Mouse (Mus musculus): ENCODE measurements around the gene Zfp324. TPM values are rescaled to one million over a fixed set of nuclear protein-coding genes. Genes with fewer than 3 reads are reported as not detected.

Zfp324 gene
- polyA plus RNA-seq, 2 experiments, result 9.5 to 9.8 TPM

- Histone ChIP-seq H3K27me3 (ENCODE audit: control insufficient read depth, insufficient read depth, low read length) (no peaks in the 10 kb centered on the region), H3K36me3 (ENCODE audit: control insufficient read depth, insufficient read depth, low read length) (no peaks in the 10 kb centered on the region), H3K4me2 (replicated peaks; ENCODE audit: low read depth, low read length, severe bottlenecking) (no peak overlapping the region), H3K27ac (replicated peaks; ENCODE audit: low read depth, low read length) (no peak overlapping the region), H3K4me1 (ENCODE audit: control insufficient read depth, insufficient read depth, low read length) (no peaks in the 10 kb centered on the region), H3K9me3 (ENCODE audit: control insufficient read depth, low read length) (no peaks in the 10 kb centered on the region), H3K4me3 (replicated peaks; ENCODE audit: low read length) (no peak overlapping the region), H3K9ac (ENCODE audit: low read depth, low read length, severe bottlenecking) (no peak overlapping the region)
- 72% methylated on average over 4 of the region's 4 CpGs for WGBS
- DNase-seq (ENCODE audit: low spot score), result no peak
- no peak for TF ChIP-seq POLR2A (IDR thresholded peaks at IDR 0.05; ENCODE audit: borderline replicate concordance, extremely low read depth, insufficient read depth, insufficient read length)
- no peak for ATAC-seq (ENCODE audit: low FRiP score, low read depth)
These were observed 25.0 kb upstream of the Zfp324 start for GRCm38 (mm10) chr7:12940599-12940998.

DNA sequence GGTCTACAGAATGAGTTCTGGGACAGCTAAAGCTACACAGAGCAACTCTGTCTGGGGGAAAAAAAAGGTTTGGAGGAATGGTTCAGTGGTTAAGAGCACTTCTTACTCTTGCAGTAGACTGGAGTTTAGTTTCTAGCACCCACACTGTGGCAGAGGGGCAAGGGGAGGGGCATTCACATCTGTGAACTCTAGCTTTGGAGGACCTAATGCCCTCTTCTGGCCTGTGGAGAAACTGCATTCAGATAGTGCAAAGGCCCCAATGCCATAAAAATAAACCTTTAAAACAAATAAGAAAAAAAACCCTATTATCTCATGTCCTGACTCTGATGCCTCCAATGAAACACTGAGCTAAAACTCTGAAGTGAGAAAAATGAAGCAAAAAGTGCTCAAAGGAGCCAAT lies 22.1 kb upstream of the Zfp324 start:
- H3K4me3 ChIP-seq (replicated peaks; ENCODE audit: low read length), result no peak overlapping the region
- H3K27ac ChIP-seq (replicated peaks; ENCODE audit: low read depth, low read length), result no peak overlapping the region
- H3K9ac ChIP-seq (ENCODE audit: low read depth, low read length, severe bottlenecking), result no peak overlapping the region
- H3K27me3 ChIP-seq (ENCODE audit: control insufficient read depth, insufficient read depth, low read length), result no peaks in the 10 kb centered on the region
- no peak overlapping the region for H3K4me2 ChIP-seq (replicated peaks; ENCODE audit: low read depth, low read length, severe bottlenecking)
- H3K4me1 ChIP-seq (ENCODE audit: control insufficient read depth, insufficient read depth, low read length), result no peaks in the 10 kb centered on the region
- TF ChIP-seq POLR2A (IDR thresholded peaks at IDR 0.05; ENCODE audit: borderline replicate concordance, extremely low read depth, insufficient read depth, insufficient read length), result no peak
- no peak for ATAC-seq (ENCODE audit: low FRiP score, low read depth)
- no peak for DNase-seq (ENCODE audit: low spot score)
- H3K9me3 ChIP-seq (ENCODE audit: control insufficient read depth, low read length), result no peaks in the 10 kb centered on the region
- H3K36me3 ChIP-seq (ENCODE audit: control insufficient read depth, insufficient read depth, low read length), result no peaks in the 10 kb centered on the region

DNA sequence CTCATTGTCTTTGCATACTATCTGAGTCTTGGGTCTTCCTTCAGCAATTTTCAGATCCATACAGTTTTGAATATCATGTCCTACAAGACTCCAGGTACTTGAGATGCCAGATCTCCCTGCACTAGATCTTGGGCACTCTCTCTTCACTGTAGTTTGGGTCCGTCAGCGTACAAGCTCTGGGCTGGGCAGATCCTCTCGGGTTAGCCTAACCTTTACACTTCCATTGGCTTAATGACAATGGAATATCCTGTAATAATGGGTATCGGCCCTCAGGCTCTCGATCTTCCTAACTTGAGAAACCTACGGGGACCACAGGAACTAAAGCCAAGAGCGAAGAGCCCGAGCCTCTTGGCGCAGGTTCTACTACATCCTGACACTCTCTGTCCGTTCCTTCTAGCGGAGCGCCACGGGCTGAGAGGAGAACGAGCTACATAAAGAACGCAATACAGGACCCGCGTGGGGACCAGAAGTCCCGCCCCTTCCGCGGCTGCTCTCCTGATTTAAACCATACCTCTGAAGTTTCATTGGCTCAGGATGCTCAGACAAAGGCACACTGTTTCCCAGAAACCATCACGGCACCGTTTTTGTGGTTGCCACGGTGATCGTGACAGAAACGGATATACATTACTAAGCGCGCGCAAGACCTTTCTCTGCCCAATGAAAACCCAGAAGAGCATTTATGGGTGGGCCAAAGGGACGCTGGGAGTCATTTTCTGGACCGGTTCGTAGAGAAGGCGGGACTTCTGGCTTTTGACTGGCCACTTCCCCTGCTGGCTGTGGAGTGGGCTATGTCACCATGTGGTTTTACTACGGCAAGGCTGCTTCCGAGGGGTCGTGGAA lies 16.4 kb upstream of the Zfp324 start:
- Histone ChIP-seq H3K27ac (replicated peaks; ENCODE audit: low read depth, low read length) (peak overlapping the region; percentile 83), H3K4me2 (replicated peaks; ENCODE audit: low read depth, low read length, severe bottlenecking) (peak overlapping the region; percentile 69), H3K27me3 (ENCODE audit: control insufficient read depth, insufficient read depth, low read length) (no peaks in the 10 kb centered on the region), H3K4me3 (replicated peaks; ENCODE audit: low read length) (peak overlapping the region; percentile 45), H3K36me3 (ENCODE audit: control insufficient read depth, insufficient read depth, low read length) (no peaks in the 10 kb centered on the region), H3K4me1 (ENCODE audit: control insufficient read depth, insufficient read depth, low read length) (peaks cover 9% of the 10 kb centered on the region), H3K9me3 (ENCODE audit: control insufficient read depth, low read length) (no peaks in the 10 kb centered on the region), H3K9ac (ENCODE audit: low read depth, low read length, severe bottlenecking) (peak overlapping the region; percentile 55)
- WGBS, result 9% methylated on average over 35 of the region's 35 CpGs
- peak; percentile 98 for ATAC-seq (ENCODE audit: low FRiP score, low read depth)
- peak; percentile 99 for DNase-seq (ENCODE audit: low spot score)
- peak; percentile 69; the same call in 1 of the 2 replicates for TF ChIP-seq POLR2A (IDR thresholded peaks at IDR 0.05; ENCODE audit: borderline replicate concordance, extremely low read depth, insufficient read depth, insufficient read length)

GRCm38 (mm10) chr7:12949872-12950229 lies 15.8 kb upstream of the Zfp324 start:
- Histone ChIP-seq H3K36me3 (ENCODE audit: control insufficient read depth, insufficient read depth, low read length) (no peaks in the 10 kb centered on the region), H3K27ac (replicated peaks; ENCODE audit: low read depth, low read length) (peak overlapping the region; percentile 75), H3K4me1 (ENCODE audit: control insufficient read depth, insufficient read depth, low read length) (peaks cover 9% of the 10 kb centered on the region), H3K4me3 (replicated peaks; ENCODE audit: low read length) (peak overlapping the region; percentile 45), H3K9me3 (ENCODE audit: control insufficient read depth, low read length) (no peaks in the 10 kb centered on the region), H3K4me2 (replicated peaks; ENCODE audit: low read depth, low read length, severe bottlenecking) (peak overlapping the region; percentile 69), H3K9ac (ENCODE audit: low read depth, low read length, severe bottlenecking) (peak overlapping the region; percentile 40), H3K27me3 (ENCODE audit: control insufficient read depth, insufficient read depth, low read length) (no peaks in the 10 kb centered on the region)
- no peak; the same call in 1 of the 2 replicates for ATAC-seq (ENCODE audit: low FRiP score, low read depth)
- DNase-seq (ENCODE audit: low spot score), result no peak
- no peak for TF ChIP-seq POLR2A (IDR thresholded peaks at IDR 0.05; ENCODE audit: borderline replicate concordance, extremely low read depth, insufficient read depth, insufficient read length)
- WGBS, result 4% methylated on average over 16 of the region's 16 CpGs

GRCm38 (mm10) chr7:12954896-12955295 lies 10.7 kb upstream of the Zfp324 start:
- Histone ChIP-seq H3K27me3 (ENCODE audit: control insufficient read depth, insufficient read depth, low read length) (no peaks in the 10 kb centered on the region), H3K27ac (replicated peaks; ENCODE audit: low read depth, low read length) (no peak overlapping the region), H3K9ac (ENCODE audit: low read depth, low read length, severe bottlenecking) (no peak overlapping the region), H3K4me3 (replicated peaks; ENCODE audit: low read length) (no peak overlapping the region), H3K36me3 (ENCODE audit: control insufficient read depth, insufficient read depth, low read length) (no peaks in the 10 kb centered on the region), H3K9me3 (ENCODE audit: control insufficient read depth, low read length) (no peaks in the 10 kb centered on the region), H3K4me1 (ENCODE audit: control insufficient read depth, insufficient read depth, low read length) (peaks cover 5% of the 10 kb centered on the region), H3K4me2 (replicated peaks; ENCODE audit: low read depth, low read length, severe bottlenecking) (no peak overlapping the region)
- ATAC-seq (ENCODE audit: low FRiP score, low read depth) (no peak), DNase-seq (ENCODE audit: low spot score) (no peak)
- WGBS, result 46% methylated on average over 3 of the region's 3 CpGs
- TF ChIP-seq POLR2A (IDR thresholded peaks at IDR 0.05; ENCODE audit: borderline replicate concordance, extremely low read depth, insufficient read depth, insufficient read length), result no peak

Measured in limb, embryonic 14.5 days (tissue).